In the genomic region with DNA sequence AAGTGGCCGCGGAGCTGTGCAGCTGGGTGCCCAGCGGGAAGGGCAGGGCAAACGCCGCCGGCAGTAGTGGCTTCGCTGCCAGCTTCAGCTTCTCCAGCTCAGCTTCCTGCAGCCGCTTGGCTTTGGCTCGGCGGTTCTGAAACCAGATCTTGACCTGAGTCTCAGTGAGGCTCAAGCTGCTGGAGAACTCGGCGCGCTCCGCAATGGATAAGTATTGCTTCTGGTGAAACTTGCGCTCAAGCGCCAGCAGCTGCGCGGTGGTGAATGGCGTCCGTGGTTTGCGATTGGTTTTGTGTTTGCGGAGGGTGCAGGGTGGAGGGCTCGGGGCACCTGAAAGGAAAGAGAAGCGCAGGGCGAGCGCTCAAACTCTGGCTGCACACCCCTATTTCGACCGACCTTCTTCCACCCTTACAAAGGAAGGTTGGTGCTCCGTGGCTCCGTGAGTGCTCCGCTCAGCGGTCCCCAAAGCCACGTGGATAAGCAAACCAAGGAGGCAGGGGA, we compare ENCODE assay signal across 8 mouse cellular contexts. TPM values are rescaled to one million over a fixed set of nuclear protein-coding genes. Genes with fewer than 3 reads are reported as not detected.
DNase-seq lines count a peak whose midpoint lies in the region; ATAC-seq and TF ChIP-seq lines count a peak whose summit lies in the region.

No protein-coding gene starts in this region.

- H3K4me2 ChIP-seq in heart, postnatal 0 days (ENCODE audit: low read depth, low read length) = peak overlapping the region; percentile 60
- peak overlapping the region; percentile 58 for H3K4me2 ChIP-seq in liver, embryonic 15.5 days
- H3K4me2 ChIP-seq in stomach, embryonic 14.5 days (replicated peaks; ENCODE audit: low read depth, low read length) = peak overlapping the region; percentile 47

- peak overlapping the region; percentile 47 for H3K4me3 ChIP-seq in heart, postnatal 0 days (ENCODE audit: low read depth, low read length)
- H3K4me3 ChIP-seq in liver, embryonic 15.5 days (replicated peaks) = peak overlapping the region; percentile 36; the same call in 1 of the 2 replicates
- H3K4me3 ChIP-seq in stomach, embryonic 14.5 days (ENCODE audit: low read depth, low read length) = peak overlapping the region; percentile 19

- DNase-seq in left cerebral cortex, postnatal 4 days = peak; percentile 39
- DNase-seq in left cerebral cortex, adult 11 months (ENCODE audit: low spot score) = no peak
- DNase-seq in embryo, embryonic 10.5 days (ENCODE audit: low spot score) = peak; percentile 57
- DNase-seq in heart, postnatal 0 days (ENCODE audit: low spot score) = no peak
- no peak for DNase-seq in left cerebral cortex, postnatal 14 days (ENCODE audit: low spot score in 2 of 2)
- no peak for DNase-seq in left cerebral cortex, postnatal 36 days (ENCODE audit: low spot score in 2 of 2)

- H3K27ac ChIP-seq in heart, postnatal 0 days (ENCODE audit: low read depth) = no peak overlapping the region
- H3K27ac ChIP-seq in liver, embryonic 15.5 days (replicated peaks) = no peak overlapping the region
- no peak overlapping the region for H3K27ac ChIP-seq in stomach, embryonic 14.5 days (ENCODE audit: low read length)

- H3K9me3 ChIP-seq in heart, postnatal 0 days (replicated peaks; ENCODE audit: control insufficient read depth, low read length) = no peaks in the 10 kb centered on the region
- no peaks in the 10 kb centered on the region for H3K9me3 ChIP-seq in liver, embryonic 15.5 days (replicated peaks)
- no peaks in the 10 kb centered on the region for H3K9me3 ChIP-seq in stomach, embryonic 14.5 days (ENCODE audit: control insufficient read depth, low read depth, low read length)

- 1% methylated on average over 33 of the region's 33 CpGs for WGBS in heart, postnatal 0 days
- WGBS in liver, embryonic 15.5 days (ENCODE audit: insufficient replicate concordance) = under 1% methylated on average over 33 of the region's 33 CpGs
- under 1% methylated on average over 33 of the region's 33 CpGs for WGBS in stomach, embryonic 14.5 days

- ATAC-seq in heart, postnatal 0 days (ENCODE audit: insufficient read depth, low read depth) = peak; percentile 24; the same call in 1 of the 2 replicates
- no peak for ATAC-seq in liver, embryonic 15.5 days (ENCODE audit: insufficient read depth)
- ATAC-seq in stomach, embryonic 14.5 days (ENCODE audit: insufficient number of reproducible peaks, insufficient read depth, low FRiP score, low read depth) = no peak

- no peak for TF ChIP-seq CTCF in heart, postnatal 0 days (IDR thresholded peaks at IDR 0.05; ENCODE audit: low read depth)

- H3K4me1 ChIP-seq in heart, postnatal 0 days (ENCODE audit: control insufficient read depth, insufficient read depth) = peaks cover 18% of the 10 kb centered on the region
- H3K4me1 ChIP-seq in liver, embryonic 15.5 days (replicated peaks) = peaks cover 13% of the 10 kb centered on the region
- peaks cover 3% of the 10 kb centered on the region; the same call in 1 of the 2 replicates for H3K4me1 ChIP-seq in stomach, embryonic 14.5 days (ENCODE audit: control insufficient read depth, insufficient read depth, low read length)

- no peak overlapping the region for H3K9ac ChIP-seq in heart, postnatal 0 days (replicated peaks; ENCODE audit: low read depth, low read length)
- H3K9ac ChIP-seq in liver, embryonic 15.5 days = no peak overlapping the region; the same call in 1 of the 2 replicates
- no peak overlapping the region for H3K9ac ChIP-seq in stomach, embryonic 14.5 days (replicated peaks; ENCODE audit: low read depth, low read length)

- H3K36me3 ChIP-seq in heart, postnatal 0 days (replicated peaks; ENCODE audit: control insufficient read depth, insufficient read depth, low read length) = no peaks in the 10 kb centered on the region
- H3K36me3 ChIP-seq in liver, embryonic 15.5 days (replicated peaks) = no peaks in the 10 kb centered on the region
- H3K36me3 ChIP-seq in stomach, embryonic 14.5 days (ENCODE audit: control insufficient read depth, insufficient read depth, low read length) = no peaks in the 10 kb centered on the region

- H3K27me3 ChIP-seq in heart, postnatal 0 days (ENCODE audit: control insufficient read depth, insufficient read depth, low read length) = peaks cover 89% of the 10 kb centered on the region
- peaks cover 95% of the 10 kb centered on the region for H3K27me3 ChIP-seq in liver, embryonic 15.5 days
- H3K27me3 ChIP-seq in stomach, embryonic 14.5 days (ENCODE audit: control insufficient read depth, insufficient read depth, low read length) = peaks cover 71% of the 10 kb centered on the region

- TF ChIP-seq EP300 in heart, postnatal 0 days (IDR thresholded peaks at IDR 0.05; ENCODE audit: low read depth) = no peak

- intact Hi-C loops in left cerebral cortex, postnatal 4 days (cut with DNase I) = no loop called here
- intact Hi-C loops in left cerebral cortex, postnatal 14 days (cut with DNase I) = no loop called here
- intact Hi-C loops in left cerebral cortex, postnatal 36 days (cut with DNase I) = no loop called here

RNA-seq across cellular contexts. Expression of gene Msx3, which starts 1.0 kb away (rescaled TPM):
- 1 to 10 TPM; 2.3 to 2.5 TPM for total RNA-seq in left cerebral cortex, postnatal 4 days (2021)
- not detected in 2 replicates for total RNA-seq in heart, postnatal 0 days (2014; rRNA removed; ENCODE audit: low replicate concordance)
- not detected in 2 replicates for polyA plus RNA-seq in heart, postnatal 0 days (2015; fragmentation: Nextera tagmentation; extraction: Ambion mirVana)
- polyA plus RNA-seq in liver, embryonic 15.5 days (2015; fragmentation: Nextera tagmentation; extraction: Ambion mirVana) = not detected in 2 replicates
- not detected in 2 replicates for polyA plus RNA-seq in stomach, embryonic 14.5 days (2014; fragmentation: Nextera tagmentation; extraction: Ambion mirVana)
- total RNA-seq in left cerebral cortex, postnatal 14 days (2021) = under 1 TPM; 0.29 to 0.30 TPM
- total RNA-seq in left cerebral cortex, postnatal 36 days (2021) = under 1 TPM; 0.20 to 0.25 TPM

RNA-seq across cellular contexts. Expression of gene Tubgcp2, which starts 11.4 kb away (rescaled TPM):
- total RNA-seq in left cerebral cortex, postnatal 4 days (2021) = 10 to 100 TPM; 55.1 to 58.0 TPM
- total RNA-seq in heart, postnatal 0 days (2014; rRNA removed; ENCODE audit: low replicate concordance) = 28.2 and 53.1 TPM in 2 replicates
- polyA plus RNA-seq in heart, postnatal 0 days (2015; fragmentation: Nextera tagmentation; extraction: Ambion mirVana) = 21.8 and 24.5 TPM in 2 replicates
- 21.4 and 23.2 TPM in 2 replicates for polyA plus RNA-seq in liver, embryonic 15.5 days (2015; fragmentation: Nextera tagmentation; extraction: Ambion mirVana)
- polyA plus RNA-seq in stomach, embryonic 14.5 days (2014; fragmentation: Nextera tagmentation; extraction: Ambion mirVana) = 59.3 and 60.3 TPM in 2 replicates
- total RNA-seq in left cerebral cortex, postnatal 14 days (2021) = 10 to 100 TPM; 38.2 to 38.4 TPM
- total RNA-seq in left cerebral cortex, postnatal 36 days (2021) = 10 to 100 TPM; 35.3 to 36.9 TPM

RNA-seq across cellular contexts. Expression of gene Zfp511, which starts 11.7 kb away (rescaled TPM):
- total RNA-seq in left cerebral cortex, postnatal 4 days (2021) = 10 to 100 TPM; 32.3 to 33.9 TPM
- total RNA-seq in heart, postnatal 0 days (2014; rRNA removed; ENCODE audit: low replicate concordance) = 23.6 and 44.3 TPM in 2 replicates
- polyA plus RNA-seq in heart, postnatal 0 days (2015; fragmentation: Nextera tagmentation; extraction: Ambion mirVana) = 22.9 and 23.9 TPM in 2 replicates
- polyA plus RNA-seq in liver, embryonic 15.5 days (2015; fragmentation: Nextera tagmentation; extraction: Ambion mirVana) = 17.4 and 19.6 TPM in 2 replicates
- 40.6 and 43.5 TPM in 2 replicates for polyA plus RNA-seq in stomach, embryonic 14.5 days (2014; fragmentation: Nextera tagmentation; extraction: Ambion mirVana)
- total RNA-seq in left cerebral cortex, postnatal 14 days (2021) = 10 to 100 TPM; 18.8 to 25.9 TPM
- total RNA-seq in left cerebral cortex, postnatal 36 days (2021) = 10 to 100 TPM; 20.8 to 24.4 TPM

RNA-seq across cellular contexts. Expression of gene Caly, which starts 34.5 kb away (rescaled TPM):
- 100 to 1,000 TPM; 185 to 208 TPM for total RNA-seq in left cerebral cortex, postnatal 4 days (2021)
- 1.9 and 4.1 TPM in 2 replicates for total RNA-seq in heart, postnatal 0 days (2014; rRNA removed; ENCODE audit: low replicate concordance)
- 0.40 and 0.70 TPM in 2 replicates for polyA plus RNA-seq in heart, postnatal 0 days (2015; fragmentation: Nextera tagmentation; extraction: Ambion mirVana)
- polyA plus RNA-seq in liver, embryonic 15.5 days (2015; fragmentation: Nextera tagmentation; extraction: Ambion mirVana) = not detected in 2 replicates
- polyA plus RNA-seq in stomach, embryonic 14.5 days (2014; fragmentation: Nextera tagmentation; extraction: Ambion mirVana) = 3.8 and 3.9 TPM in 2 replicates
- total RNA-seq in left cerebral cortex, postnatal 14 days (2021) = 100 to 1,000 TPM; 181 to 224 TPM
- total RNA-seq in left cerebral cortex, postnatal 36 days (2021) = 100 to 1,000 TPM; 191 TPM

RNA-seq across cellular contexts. Expression of gene Prap1, which starts 45.3 kb away (rescaled TPM):
- total RNA-seq in left cerebral cortex, postnatal 4 days (2021) = not detected
- total RNA-seq in heart, postnatal 0 days (2014; rRNA removed; ENCODE audit: low replicate concordance) = not detected in 2 replicates
- polyA plus RNA-seq in heart, postnatal 0 days (2015; fragmentation: Nextera tagmentation; extraction: Ambion mirVana) = 0.27 and 0.33 TPM in 2 replicates
- polyA plus RNA-seq in liver, embryonic 15.5 days (2015; fragmentation: Nextera tagmentation; extraction: Ambion mirVana) = 0.74 and 0.79 TPM in 2 replicates
- 12.5 and 24.2 TPM in 2 replicates for polyA plus RNA-seq in stomach, embryonic 14.5 days (2014; fragmentation: Nextera tagmentation; extraction: Ambion mirVana)
- not detected for total RNA-seq in left cerebral cortex, postnatal 14 days (2021)
- not detected for total RNA-seq in left cerebral cortex, postnatal 36 days (2021)

Comparison
In these comparisons a context has a peak if more than half of its experiments do, and no peak if none do; other contexts are left out.
1. DNase-seq: peak in left cerebral cortex, postnatal 4 days (single experiment) and embryo, embryonic 10.5 days (single experiment); none in left cerebral cortex, adult 11 months (single experiment), heart, postnatal 0 days (single experiment), left cerebral cortex, postnatal 14 days (0 of 2) and left cerebral cortex, postnatal 36 days (0 of 2).
2. Peak in every context shown above with its lines, with median percentiles within 50 percentile points of each other: H3K4me2 ChIP-seq and H3K4me3 ChIP-seq.